Mouse (Mus musculus) forebrain, postnatal 0 days (tissue): Measurements from ENCODE around the gene Gls2. TPM values are rescaled to one million over a fixed set of nuclear protein-coding genes. Genes with fewer than 3 reads are reported as not detected.
"Not testable (repeated sequence)": the region's sequence is repeated elsewhere in the genome, so short reads cannot be mapped to it uniquely, and the experiment has no call there.

ENCODE experiments used
- ATAC-seq: fragments of 200-750 bp; cut with Nextera tagmentation; 2 replicates; pipeline ENCODE4 v1.8.0; 2017; ENCODE audit warnings: mild to moderate bottlenecking, moderate library complexity
- DNase-seq: peaks from one replicate; pipeline ENCODE4 v3.0.0-alpha.2; 2015
- H3K27ac ChIP-seq: fragments of 300-500 bp; sonication (generic); 2 replicates; pipeline ENCODE4 v1.5.1; 2014; ENCODE audit warnings: low read depth, mild to moderate bottlenecking, antibody characterized with exemption, low read length, moderate library complexity, mixed read lengths
- H3K27me3 ChIP-seq: fragments of 300-500 bp; sonication (generic); 2 replicates; pipeline ENCODE4 v1.6.1; 2014; ENCODE audit warnings: mild to moderate bottlenecking, low read length, mixed read lengths; ENCODE audit not compliant: insufficient read depth
- H3K36me3 ChIP-seq: fragments of 300-500 bp; sonication (generic); 2 replicates; pipeline ENCODE4 v1.6.1; 2014; ENCODE audit warnings: mild to moderate bottlenecking, moderate library complexity; ENCODE audit not compliant: insufficient read depth
- H3K4me1 ChIP-seq: fragments of 300-500 bp; sonication (generic); 2 replicates; pipeline ENCODE4 v1.6.1; 2014; ENCODE audit warnings: antibody characterized with exemption; ENCODE audit not compliant: insufficient read depth
- H3K4me2 ChIP-seq: fragments of 300-500 bp; sonication (generic); 2 replicates; pipeline ENCODE4 v1.6.1; 2014; ENCODE audit warnings: low read depth, mild to moderate bottlenecking, moderate library complexity
- H3K4me3 ChIP-seq: fragments of 300-500 bp; sonication (generic); 2 replicates; pipeline ENCODE4 v1.5.1; 2014; ENCODE audit warnings: low read depth, low read length, mixed read lengths
- H3K9ac ChIP-seq: fragments of 300-500 bp; sonication (generic); 2 replicates; pipeline ENCODE4 v1.6.1; 2014; ENCODE audit warnings: mild to moderate bottlenecking
- H3K9me3 ChIP-seq: fragments of 300-500 bp; sonication (generic); 2 replicates; pipeline ENCODE4 v1.6.1; 2016; ENCODE audit warnings: low read length
- CTCF ChIP-seq: sonication (generic); IDR thresholded peaks from 2 replicates; pipeline ENCODE4 v1.5.1; 2016; ENCODE audit warnings: antibody characterized with exemption, control low read depth, low read depth
- WGBS: fragments of 180-500 bp; shearing (Covaris S2); extraction: QIAGEN DNeasy Blood & Tissue Kit; methylation state at CpG from one replicate; pipeline ENCODE4 v1.1.7; 2014; 5-methylcytosine and 5-hydroxymethylcytosine counted together
- polyA plus RNA-seq: library from polyadenylated mRNA; unstranded; fragments of >200 nt; fragmentation: Nextera tagmentation; extraction: Ambion mirVana; gene quantifications from 2 replicates; pipeline ENCODE4 v1.2.1, GENCODE M21; 2015
- total RNA-seq: library from RNA; depleted of rRNA; stranded (reverse); fragments of >200 nt; gene quantifications from 2 replicates; pipeline ENCODE4 v1.2.3, GENCODE M21; 2014

The Gls2 gene
- total and polyA plus RNA-seq, 2 experiments from 2014 or later = 1.00 to 1.1 TPM

DNA sequence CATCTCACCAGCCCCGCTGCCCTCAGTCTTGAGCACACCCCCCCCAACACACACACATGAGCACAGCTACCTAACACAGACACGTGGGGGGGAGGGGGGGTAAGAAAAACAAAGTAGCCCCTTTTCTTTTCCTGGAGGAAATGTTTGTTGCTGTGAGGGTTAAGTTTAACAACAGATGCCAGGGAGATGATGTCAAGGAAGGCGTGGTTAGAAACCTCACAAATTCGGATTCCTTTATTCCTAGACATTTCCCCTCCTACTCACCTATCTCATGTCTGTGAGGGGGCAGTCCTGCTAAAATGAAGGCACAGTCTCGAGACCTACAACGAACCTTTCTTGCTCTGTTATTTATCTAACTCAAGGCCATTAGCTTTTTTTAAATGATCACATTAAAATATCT lies 27.2 kb upstream of the Gls2 start:
- H3K9ac ChIP-seq = no peak overlapping the region
- no peaks in the 10 kb centered on the region for H3K27me3 ChIP-seq
- no peak for ATAC-seq
- no peaks in the 10 kb centered on the region for H3K9me3 ChIP-seq
- H3K4me1 ChIP-seq = no peaks in the 10 kb centered on the region
- DNase-seq = no peak
- no peak overlapping the region for H3K4me2 ChIP-seq
- H3K36me3 ChIP-seq = no peaks in the 10 kb centered on the region
- 56% methylated on average over 6 of the region's 6 CpGs for WGBS
- no peak for TF ChIP-seq CTCF
- no peak overlapping the region for H3K4me3 ChIP-seq
- H3K27ac ChIP-seq = no peak overlapping the region

DNA sequence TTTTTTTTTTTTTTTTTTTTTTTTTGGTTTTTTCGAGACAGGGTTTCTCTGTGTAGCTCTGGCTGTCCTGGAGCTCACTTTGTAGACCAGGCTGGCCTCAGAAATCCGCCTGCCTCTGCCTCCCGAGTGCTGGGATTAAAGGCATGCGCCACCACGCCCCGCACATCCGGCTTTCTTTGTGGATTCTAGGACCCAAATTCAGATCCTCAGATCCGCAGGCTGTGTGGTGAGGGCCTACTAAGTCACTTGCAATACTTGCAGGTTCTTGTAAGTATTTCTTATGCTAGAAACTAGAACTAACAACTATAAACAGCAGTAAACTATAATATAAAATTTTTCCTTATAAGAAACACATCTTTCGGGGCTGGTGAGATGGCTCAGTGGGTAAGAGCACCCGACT lies 22.9 kb upstream of the Gls2 start:
- not testable (repeated sequence) for H3K27ac ChIP-seq, H3K27me3 ChIP-seq, H3K9me3 ChIP-seq, H3K36me3 ChIP-seq, H3K9ac ChIP-seq, DNase-seq, H3K4me2 ChIP-seq, H3K4me3 ChIP-seq, ATAC-seq, H3K4me1 ChIP-seq
- 98% methylated on average over 10 of the region's 10 CpGs for WGBS

GRCm38 (mm10) chr10:128175302-128175701 lies 19.0 kb upstream of the Gls2 start:
- Histone ChIP-seq H3K4me1 (peaks cover 7% of the 10 kb centered on the region; the same call in 1 of the 2 replicates), H3K27me3 (no peaks in the 10 kb centered on the region), H3K27ac (no peak overlapping the region), H3K4me2 (peak overlapping the region; percentile 76), H3K36me3 (no peaks in the 10 kb centered on the region), H3K9me3 (no peaks in the 10 kb centered on the region), H3K9ac (peak overlapping the region; percentile 22; the same call in 1 of the 2 replicates), H3K4me3 (no peak overlapping the region; the same call in 1 of the 2 replicates)
- 16% methylated on average over 3 of the region's 3 CpGs for WGBS
- no peak for ATAC-seq
- TF ChIP-seq CTCF = no peak
- DNase-seq = no peak

- H3K27ac ChIP-seq = no peak overlapping the region
- WGBS = 2% methylated on average over 17 of the region's 17 CpGs
- peak; percentile 79 for DNase-seq
- peak; percentile 95 for ATAC-seq
- H3K27me3 ChIP-seq = no peaks in the 10 kb centered on the region
- H3K36me3 ChIP-seq = no peaks in the 10 kb centered on the region
- peak overlapping the region; percentile 49 for H3K4me3 ChIP-seq
- no peaks in the 10 kb centered on the region for H3K9me3 ChIP-seq
- H3K9ac ChIP-seq = peak overlapping the region; percentile 40
- H3K4me1 ChIP-seq = peaks cover 7% of the 10 kb centered on the region; the same call in 1 of the 2 replicates
- TF ChIP-seq CTCF = no peak
- H3K4me2 ChIP-seq = peak overlapping the region; percentile 76
These were observed 18.1 kb upstream of the Gls2 start for GRCm38 (mm10) chr10:128175996-128176755.

- Histone ChIP-seq H3K27me3 (no peaks in the 10 kb centered on the region), H3K4me1 (peaks cover 7% of the 10 kb centered on the region; the same call in 1 of the 2 replicates), H3K27ac (no peak overlapping the region), H3K4me3 (no peak overlapping the region), H3K9ac (no peak overlapping the region), H3K9me3 (no peaks in the 10 kb centered on the region), H3K36me3 (no peaks in the 10 kb centered on the region), H3K4me2 (no peak overlapping the region)
- DNase-seq (no peak), ATAC-seq (no peak; the same call in 1 of the 2 replicates)
- WGBS = 88% methylated on average over 4 of the region's 4 CpGs
- no peak for TF ChIP-seq CTCF
These were observed 16.9 kb upstream of the Gls2 start for GRCm38 (mm10) chr10:128177316-128177715.

- 1% methylated on average over 6 of the region's 6 CpGs for WGBS
- ATAC-seq (no peak), DNase-seq (no peak)
- peaks cover 7% of the 10 kb centered on the region; the same call in 1 of the 2 replicates for H3K4me1 ChIP-seq
- no peak within 1 kb of the TSS for H3K4me3 ChIP-seq
- H3K27me3 ChIP-seq = no peaks in the 10 kb centered on the region
- no peak within 1 kb of the TSS for H3K4me2 ChIP-seq
- H3K9me3 ChIP-seq = no peaks in the 10 kb centered on the region
- no peaks in the 10 kb centered on the region for H3K36me3 ChIP-seq
- no peak within 1 kb of the TSS for H3K27ac ChIP-seq
- H3K9ac ChIP-seq = no peak within 1 kb of the TSS
- TF ChIP-seq CTCF = no peak
These were observed 14.3 kb upstream of the Gls2 start, which contains the start of gene Rbms2 for GRCm38 (mm10) chr10:128179989-128180388. TSS of gene Rbms2 (minus strand) at chr10:128180297.

GRCm38 (mm10) chr10:128184296-128184695 lies 10.0 kb upstream of the Gls2 start:
- H3K27me3 ChIP-seq = no peaks in the 10 kb centered on the region
- no peaks in the 10 kb centered on the region for H3K9me3 ChIP-seq
- DNase-seq (no peak), ATAC-seq (no peak)
- TF ChIP-seq CTCF = no peak
- WGBS = 87% methylated on average over 2 of the region's 2 CpGs
- no peak overlapping the region for H3K9ac ChIP-seq
- H3K4me1 ChIP-seq = no peaks in the 10 kb centered on the region
- H3K36me3 ChIP-seq = no peaks in the 10 kb centered on the region
- H3K4me2 ChIP-seq = no peak overlapping the region
- no peak overlapping the region for H3K4me3 ChIP-seq
- no peak overlapping the region for H3K27ac ChIP-seq
